ENCODE assay signal across 8 mouse cellular contexts in the genomic region with DNA sequence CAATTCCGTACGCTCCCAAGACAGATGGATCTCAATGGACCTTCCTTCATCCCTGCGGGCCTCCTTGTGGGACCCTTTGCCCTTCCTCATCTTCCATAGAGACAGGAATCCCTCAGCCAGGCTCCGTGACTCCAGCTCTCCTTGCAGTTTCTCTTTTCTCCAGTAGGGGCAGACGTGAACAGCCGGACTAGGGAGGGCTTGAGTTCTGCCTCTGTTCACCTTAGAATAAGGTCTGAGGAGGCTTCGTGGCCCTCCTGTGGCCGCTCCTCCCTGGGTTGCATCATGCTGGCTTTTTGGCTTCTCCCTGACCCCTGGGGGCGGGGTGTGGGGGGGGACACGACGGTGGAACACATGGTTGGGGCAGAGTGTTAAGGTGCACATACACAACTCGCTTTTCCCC.
A peak's percentile ranks its signal among the peaks of the same experiment; 100 is the strongest.
DNase-seq lines count a peak whose midpoint lies in the region; ATAC-seq and TF ChIP-seq lines count a peak whose summit lies in the region.

No protein-coding gene starts in this region.

- peak; percentile 23 for DNase-seq in kidney, adult 11 months
- peak; percentile 52 for DNase-seq in cerebellum, adult 11-12 months
- peak; percentile 72 for DNase-seq in forelimb bud, embryonic 11.5 days (ENCODE audit: low read depth, low spot score)
- DNase-seq in neural tube, embryonic 10.5 days (ENCODE audit: extremely low spot score, low spot score), result peak; percentile 68
- DNase-seq in stomach, postnatal 0 days (ENCODE audit: low spot score), result peak; percentile 60

- WGBS in kidney, embryonic 15.5 days, result 25% methylated on average over 12 of the region's 12 CpGs
- WGBS in intestine, embryonic 15.5 days, result 27% methylated on average over 12 of the region's 12 CpGs
- WGBS in limb, embryonic 12.5 days, result 31% methylated on average over 12 of the region's 12 CpGs
- WGBS in stomach, postnatal 0 days, result 30% methylated on average over 12 of the region's 12 CpGs

- H3K4me1 ChIP-seq in kidney, embryonic 15.5 days, result no peaks in the 10 kb centered on the region
- H3K4me1 ChIP-seq in intestine, embryonic 15.5 days (replicated peaks), result 0 out of 2 replicates have a peak, but pooled peaks cover 2% of the 10 kb centered on the region
- H3K4me1 ChIP-seq in limb, embryonic 12.5 days (replicated peaks), result 0 out of 2 replicates have a peak, but pooled peaks cover 5% of the 10 kb centered on the region
- no peaks in the 10 kb centered on the region for H3K4me1 ChIP-seq in stomach, postnatal 0 days (replicated peaks; ENCODE audit: control insufficient read depth, insufficient read depth)

- H3K4me3 ChIP-seq in kidney, embryonic 15.5 days (replicated peaks), result no peak overlapping the region
- H3K4me3 ChIP-seq in intestine, embryonic 15.5 days (replicated peaks), result no peak overlapping the region
- H3K4me3 ChIP-seq in limb, embryonic 12.5 days (replicated peaks), result no peak overlapping the region
- H3K4me3 ChIP-seq in stomach, postnatal 0 days (ENCODE audit: low read depth, low read length), result no peak overlapping the region

- ATAC-seq in kidney, embryonic 15.5 days (replicated peaks; ENCODE audit: low FRiP score), result no peak
- ATAC-seq in intestine, embryonic 15.5 days, result peak; percentile 55
- peak; percentile 58; the same call in 1 of the 2 replicates for ATAC-seq in limb, embryonic 12.5 days (ENCODE audit: insufficient number of reproducible peaks, insufficient read depth, low FRiP score, low TSS enrichment, low read depth)
- ATAC-seq in stomach, postnatal 0 days (ENCODE audit: low FRiP score, low TSS enrichment), result peak; percentile 59; the same call in 1 of the 2 replicates

- TF ChIP-seq CTCF in stomach, postnatal 0 days (IDR thresholded peaks at IDR 0.05; ENCODE audit: low read depth), result peak; percentile 86

- no peak overlapping the region for H3K27ac ChIP-seq in kidney, embryonic 15.5 days
- H3K27ac ChIP-seq in intestine, embryonic 15.5 days, result no peak overlapping the region
- H3K27ac ChIP-seq in limb, embryonic 12.5 days, result no peak overlapping the region
- no peak overlapping the region for H3K27ac ChIP-seq in stomach, postnatal 0 days (replicated peaks)

- no peak for TF ChIP-seq EP300 in stomach, postnatal 0 days (optimal IDR thresholded peaks at IDR 0.05)

- H3K9me3 ChIP-seq in kidney, embryonic 15.5 days (replicated peaks), result no peaks in the 10 kb centered on the region
- no peaks in the 10 kb centered on the region for H3K9me3 ChIP-seq in intestine, embryonic 15.5 days
- no peaks in the 10 kb centered on the region for H3K9me3 ChIP-seq in limb, embryonic 12.5 days
- H3K9me3 ChIP-seq in stomach, postnatal 0 days (ENCODE audit: control insufficient read depth, low read length), result no peaks in the 10 kb centered on the region

- no peaks in the 10 kb centered on the region for H3K36me3 ChIP-seq in kidney, embryonic 15.5 days
- H3K36me3 ChIP-seq in intestine, embryonic 15.5 days, result no peaks in the 10 kb centered on the region
- H3K36me3 ChIP-seq in limb, embryonic 12.5 days, result no peaks in the 10 kb centered on the region
- H3K36me3 ChIP-seq in stomach, postnatal 0 days (ENCODE audit: control insufficient read depth, insufficient read depth, low read length), result no peaks in the 10 kb centered on the region

- no peak overlapping the region for H3K4me2 ChIP-seq in kidney, embryonic 15.5 days
- no peak overlapping the region for H3K4me2 ChIP-seq in intestine, embryonic 15.5 days (replicated peaks)
- H3K4me2 ChIP-seq in limb, embryonic 12.5 days, result no peak overlapping the region
- no peak overlapping the region for H3K4me2 ChIP-seq in stomach, postnatal 0 days (replicated peaks; ENCODE audit: low read depth)

- H3K9ac ChIP-seq in kidney, embryonic 15.5 days, result no peak overlapping the region
- H3K9ac ChIP-seq in intestine, embryonic 15.5 days, result no peak overlapping the region
- H3K9ac ChIP-seq in limb, embryonic 12.5 days (replicated peaks), result no peak overlapping the region
- H3K9ac ChIP-seq in stomach, postnatal 0 days (ENCODE audit: low read length), result no peak overlapping the region

- H3K27me3 ChIP-seq in kidney, embryonic 15.5 days, result no peaks in the 10 kb centered on the region
- H3K27me3 ChIP-seq in intestine, embryonic 15.5 days (replicated peaks), result no peaks in the 10 kb centered on the region
- H3K27me3 ChIP-seq in limb, embryonic 12.5 days, result 0 out of 2 replicates have a peak, but pooled peaks cover 3% of the 10 kb centered on the region
- H3K27me3 ChIP-seq in stomach, postnatal 0 days (ENCODE audit: control insufficient read depth, insufficient read depth, low read length), result no peaks in the 10 kb centered on the region
